Comparison of ENCODE assay signal across 15 mouse cellular contexts in genomic region chr1:10942979-10943378, GRCm38 (mm10).
DNase-seq lines count a peak whose midpoint lies in the region; ATAC-seq and TF ChIP-seq lines count a peak whose summit lies in the region.
"Had no signal": no experiment of that assay in that cellular context is flagged by ENCODE, and none has a peak within 500 bp of the region (broad histone marks: within the 10 kb centered on the region; RNA-seq: fewer than 3 reads in every experiment).

No protein-coding gene starts in this region.

- no peak overlapping the region for H3K9ac ChIP-seq in embryonic facial prominence, embryonic 14.5 days (ENCODE audit: low read depth, low read length)
- H3K9ac ChIP-seq in kidney, embryonic 16.5 days (replicated peaks; ENCODE audit: low read length), result no peak overlapping the region
- H3K9ac ChIP-seq in midbrain, postnatal 0 days (replicated peaks; ENCODE audit: low read length, poor library complexity, severe bottlenecking), result no peak overlapping the region
- H3K9ac ChIP-seq in midbrain, embryonic 15.5 days, result no peak overlapping the region

- WGBS in embryonic facial prominence, embryonic 14.5 days, result 40% methylated on average over 4 of the region's 4 CpGs
- 52% methylated on average over 4 of the region's 4 CpGs for WGBS in embryonic facial prominence, embryonic 10.5 days
- WGBS in kidney, embryonic 16.5 days, result 40% methylated on average over 4 of the region's 4 CpGs
- 38% methylated on average over 4 of the region's 4 CpGs for WGBS in midbrain, postnatal 0 days
- 51% methylated on average over 4 of the region's 4 CpGs for WGBS in midbrain, embryonic 15.5 days

- peak; percentile 11 for DNase-seq in embryonic facial prominence, embryonic 14.5 days (ENCODE audit: low spot score)
- no peak for DNase-seq in embryonic facial prominence, embryonic 10.5 days (ENCODE audit: low spot score)
- peak; percentile 5 for DNase-seq in kidney, adult 11 months
- DNase-seq in midbrain, postnatal 0 days (ENCODE audit: low spot score), result no peak
- DNase-seq in MN1 (ENCODE audit: low spot score), result no peak
- DNase-seq: gastrocnemius, postnatal 10 days; heart, postnatal 14 days; spleen, adult 18-20 months; thymus, adult 18-20 months had no signal

- no peak for ATAC-seq in embryonic facial prominence, embryonic 14.5 days (ENCODE audit: low read depth)
- no peak for ATAC-seq in kidney, embryonic 16.5 days (ENCODE audit: low FRiP score, low TSS enrichment)
- ATAC-seq in midbrain, postnatal 0 days (ENCODE audit: low FRiP score), result no peak
- no peak for ATAC-seq in midbrain, embryonic 15.5 days (replicated peaks)
- no peak for ATAC-seq in activated CD4-positive, CD25-positive, alpha-beta regulatory T cell, adult 4 months
- ATAC-seq: inflammation-experienced regulatory T-cells, adult 6 months had no signal

- no peaks in the 10 kb centered on the region for H3K27me3 ChIP-seq in embryonic facial prominence, embryonic 14.5 days (replicated peaks; ENCODE audit: control insufficient read depth, insufficient read depth, low read length)
- H3K27me3 ChIP-seq in embryonic facial prominence, embryonic 10.5 days (replicated peaks; ENCODE audit: low read depth, poor library complexity, severe bottlenecking), result no peaks in the 10 kb centered on the region
- no peaks in the 10 kb centered on the region for H3K27me3 ChIP-seq in kidney, embryonic 16.5 days (ENCODE audit: insufficient read depth, low read length)
- no peaks in the 10 kb centered on the region for H3K27me3 ChIP-seq in midbrain, postnatal 0 days (ENCODE audit: insufficient read depth, low read length)
- no peaks in the 10 kb centered on the region for H3K27me3 ChIP-seq in midbrain, embryonic 15.5 days (replicated peaks)
- H3K27me3 ChIP-seq: megakaryocyte, embryonic 14.5 days had no signal

- H3K4me2 ChIP-seq in embryonic facial prominence, embryonic 14.5 days (ENCODE audit: low read depth, low read length), result no peak overlapping the region
- H3K4me2 ChIP-seq in kidney, embryonic 16.5 days (replicated peaks; ENCODE audit: low read depth, low read length), result no peak overlapping the region
- no peak overlapping the region for H3K4me2 ChIP-seq in midbrain, postnatal 0 days (ENCODE audit: low read depth, low read length, poor library complexity, severe bottlenecking)
- H3K4me2 ChIP-seq in midbrain, embryonic 15.5 days, result no peak overlapping the region

- H3K4me1 ChIP-seq in embryonic facial prominence, embryonic 14.5 days (ENCODE audit: control insufficient read depth, insufficient read depth, low read length), result no peaks in the 10 kb centered on the region
- no peaks in the 10 kb centered on the region for H3K4me1 ChIP-seq in embryonic facial prominence, embryonic 10.5 days
- no peaks in the 10 kb centered on the region for H3K4me1 ChIP-seq in kidney, embryonic 16.5 days (ENCODE audit: insufficient read depth, low read length)
- no peaks in the 10 kb centered on the region for H3K4me1 ChIP-seq in midbrain, postnatal 0 days (ENCODE audit: insufficient read depth, low read length)
- no peaks in the 10 kb centered on the region for H3K4me1 ChIP-seq in midbrain, embryonic 15.5 days
- H3K4me1 ChIP-seq: megakaryocyte, embryonic 14.5 days had no signal

- no peak overlapping the region for H3K4me3 ChIP-seq in embryonic facial prominence, embryonic 14.5 days (ENCODE audit: low read depth, low read length)
- H3K4me3 ChIP-seq in embryonic facial prominence, embryonic 10.5 days, result no peak overlapping the region
- no peak overlapping the region for H3K4me3 ChIP-seq in kidney, embryonic 16.5 days (ENCODE audit: low read length)
- no peak overlapping the region for H3K4me3 ChIP-seq in midbrain, postnatal 0 days (ENCODE audit: low read depth, low read length)
- no peak overlapping the region for H3K4me3 ChIP-seq in midbrain, embryonic 15.5 days
- H3K4me3 ChIP-seq: megakaryocyte, embryonic 14.5 days; myocyte had no signal

- no peaks in the 10 kb centered on the region for H3K36me3 ChIP-seq in embryonic facial prominence, embryonic 14.5 days (ENCODE audit: control insufficient read depth, insufficient read depth, low read length)
- no peaks in the 10 kb centered on the region for H3K36me3 ChIP-seq in embryonic facial prominence, embryonic 10.5 days (replicated peaks)
- H3K36me3 ChIP-seq in kidney, embryonic 16.5 days (ENCODE audit: insufficient read depth, low read length), result no peaks in the 10 kb centered on the region
- H3K36me3 ChIP-seq in midbrain, postnatal 0 days (ENCODE audit: insufficient read depth, low read length), result no peaks in the 10 kb centered on the region
- no peaks in the 10 kb centered on the region for H3K36me3 ChIP-seq in midbrain, embryonic 15.5 days (replicated peaks)

- no peaks in the 10 kb centered on the region for H3K9me3 ChIP-seq in embryonic facial prominence, embryonic 14.5 days (ENCODE audit: control insufficient read depth, low read length)
- H3K9me3 ChIP-seq in embryonic facial prominence, embryonic 10.5 days, result no peaks in the 10 kb centered on the region
- H3K9me3 ChIP-seq in kidney, embryonic 16.5 days (ENCODE audit: low read length), result no peaks in the 10 kb centered on the region
- no peaks in the 10 kb centered on the region for H3K9me3 ChIP-seq in midbrain, postnatal 0 days (ENCODE audit: low read length)
- H3K9me3 ChIP-seq in midbrain, embryonic 15.5 days, result no peaks in the 10 kb centered on the region
- H3K9me3 ChIP-seq: megakaryocyte, embryonic 14.5 days had no signal

- H3K27ac ChIP-seq in embryonic facial prominence, embryonic 14.5 days (replicated peaks; ENCODE audit: low read depth, low read length), result no peak overlapping the region
- H3K27ac ChIP-seq in embryonic facial prominence, embryonic 10.5 days (replicated peaks), result no peak overlapping the region
- no peak overlapping the region for H3K27ac ChIP-seq in kidney, embryonic 16.5 days (ENCODE audit: low read length)
- no peak overlapping the region for H3K27ac ChIP-seq in midbrain, postnatal 0 days (ENCODE audit: low read depth, low read length)
- H3K27ac ChIP-seq in midbrain, embryonic 15.5 days, result no peak overlapping the region

- peak; percentile 47 for TF ChIP-seq CTCF in midbrain, postnatal 0 days (IDR thresholded peaks at IDR 0.05)

Comparison
In these comparisons a context has a peak if more than half of its experiments do, and no peak if none do; other contexts are left out.
1. DNase-seq: peak in embryonic facial prominence, embryonic 14.5 days (single experiment) and kidney, adult 11 months (single experiment); none in embryonic facial prominence, embryonic 10.5 days (single experiment), midbrain, postnatal 0 days (single experiment) and MN1 (single experiment).